Mouse (Mus musculus) testis, adult 2 months (tissue): Measurements from ENCODE around the gene Hist3h2ba. TPM values are rescaled to one million over a fixed set of nuclear protein-coding genes. Genes with fewer than 3 reads are reported as not detected.
A peak's percentile ranks its signal among the peaks of the same experiment; 100 is the strongest.

Experiments used
- H3K27ac ChIP-seq: fragments of 200-500 bp; 2 replicates; pipeline ENCODE4 v1.5.1; 2012; ENCODE audit warnings: low read depth, low read length; ENCODE audit not compliant: control insufficient read depth, insufficient read depth
- H3K27me3 ChIP-seq: fragments of 200-500 bp; 2 replicates; pipeline ENCODE4 v1.6.1; 2012; ENCODE audit warnings: mild to moderate bottlenecking, low read length, moderate library complexity; ENCODE audit not compliant: control insufficient read depth, insufficient read depth
- H3K36me3 ChIP-seq: fragments of 200-500 bp; 2 replicates; pipeline ENCODE4 v1.6.1; 2012; ENCODE audit warnings: mild to moderate bottlenecking, low read length; ENCODE audit not compliant: control insufficient read depth, insufficient read depth
- H3K4me1 ChIP-seq: fragments of 200-500 bp; 2 replicates; pipeline ENCODE4 v1.6.1; 2012; ENCODE audit warnings: low read length; ENCODE audit not compliant: control insufficient read depth, insufficient read depth
- H3K4me3 ChIP-seq: fragments of 200-500 bp; 2 replicates; pipeline ENCODE4 v1.5.1; 2012; ENCODE audit warnings: low read depth, mild to moderate bottlenecking, low read length, moderate library complexity, mixed read lengths; ENCODE audit not compliant: control insufficient read depth
- CTCF ChIP-seq: fragments of 200-500 bp; IDR thresholded peaks from 2 replicates; pipeline ENCODE4 v1.5.1; 2012; ENCODE audit warnings: low read depth, mild to moderate bottlenecking, inconsistent platforms, low read length, moderate library complexity; ENCODE audit not compliant: control insufficient read depth, insufficient read depth, insufficient replicate concordance
- POLR2A ChIP-seq: fragments of 200-500 bp; IDR thresholded peaks from 2 replicates; pipeline ENCODE4 v1.6.1; 2012; ENCODE audit warnings: low read depth, mild to moderate bottlenecking, inconsistent platforms, low read length, moderate library complexity; ENCODE audit not compliant: control insufficient read depth
- polyA plus RNA-seq: library from polyadenylated mRNA; depleted of rRNA; stranded (reverse); fragments of >200 nt; gene quantifications from 2 replicates; pipeline ENCODE4 v1.2.3, GENCODE M21; 2012

Gene Hist3h2ba
- polyA plus RNA-seq, 1 experiment, result 8.7 TPM

DNA sequence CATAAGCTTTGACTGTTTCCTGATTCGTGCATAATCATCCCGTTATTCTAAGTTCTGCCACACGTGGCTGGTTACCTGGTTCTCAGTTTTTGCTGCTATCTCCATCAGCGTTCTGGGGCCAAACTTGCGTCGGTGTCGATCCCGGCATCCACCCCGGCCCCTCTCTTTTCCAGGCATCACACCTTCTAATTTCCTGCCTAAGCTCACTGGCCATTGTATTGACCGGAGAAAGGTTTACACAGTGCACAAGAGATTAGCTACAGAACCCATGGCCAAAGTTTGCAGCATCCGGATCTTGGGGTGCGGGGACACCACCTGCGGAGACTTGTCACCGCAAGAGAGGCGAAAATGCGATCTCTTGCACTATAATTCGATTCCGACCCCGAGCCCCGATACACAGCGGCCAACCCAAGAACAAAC lies 28.9 kb downstream of the Hist3h2ba start:
- H3K36me3 ChIP-seq, result peaks cover 3% of the 10 kb centered on the region; the same call in 1 of the 2 replicates
- no peaks in the 10 kb centered on the region for H3K27me3 ChIP-seq
- TF ChIP-seq CTCF, result no peak
- TF ChIP-seq POLR2A, result no peak
- peak overlapping the region; percentile 78 for H3K27ac ChIP-seq
- H3K4me3 ChIP-seq, result peak overlapping the region; percentile 94
- peaks cover 22% of the 10 kb centered on the region for H3K4me1 ChIP-seq

DNA sequence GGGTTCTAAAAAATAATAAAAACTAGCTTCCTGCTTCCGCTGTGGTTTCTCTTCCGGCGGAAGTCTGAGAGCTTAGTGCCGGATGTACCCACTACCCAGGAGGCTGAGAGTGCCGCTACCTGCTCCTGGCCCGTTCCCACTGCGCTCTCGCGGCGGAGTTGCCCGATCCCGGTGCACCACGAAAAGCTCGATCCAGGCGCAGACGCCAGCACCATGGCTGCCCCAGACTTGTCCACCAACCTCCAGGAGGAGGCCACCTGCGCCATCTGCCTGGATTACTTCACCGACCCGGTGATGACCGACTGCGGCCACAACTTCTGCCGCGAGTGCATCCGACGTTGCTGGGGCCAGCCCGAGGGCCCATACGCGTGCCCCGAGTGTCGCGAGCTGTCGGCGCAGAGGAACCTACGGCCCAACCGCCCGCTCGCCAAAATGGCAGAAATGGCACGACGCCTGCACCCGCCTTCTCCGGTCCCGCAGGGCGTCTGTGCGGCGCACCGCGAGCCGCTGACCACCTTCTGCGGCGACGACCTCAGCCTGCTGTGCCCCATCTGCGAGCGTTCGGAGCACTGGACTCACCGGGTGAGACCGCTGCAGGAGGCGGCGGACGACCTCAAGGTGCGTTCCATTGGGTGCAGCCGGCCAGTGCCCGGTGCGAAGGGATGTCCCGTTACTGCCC lies 29.4 kb downstream of the Hist3h2ba start, which contains the start of gene Trim11:
Trim11 (plus strand) TSS at position 67 of the 679 bp plus-strand sequence.
- no peak for TF ChIP-seq CTCF
- peak; percentile 48 for TF ChIP-seq POLR2A
- Histone ChIP-seq H3K27ac (peak within 1 kb of the TSS; percentile 88), H3K36me3 (peaks cover 3% of the 10 kb centered on the region), H3K27me3 (no peaks in the 10 kb centered on the region), H3K4me1 (peaks cover 22% of the 10 kb centered on the region), H3K4me3 (peak within 1 kb of the TSS; percentile 94)

DNA sequence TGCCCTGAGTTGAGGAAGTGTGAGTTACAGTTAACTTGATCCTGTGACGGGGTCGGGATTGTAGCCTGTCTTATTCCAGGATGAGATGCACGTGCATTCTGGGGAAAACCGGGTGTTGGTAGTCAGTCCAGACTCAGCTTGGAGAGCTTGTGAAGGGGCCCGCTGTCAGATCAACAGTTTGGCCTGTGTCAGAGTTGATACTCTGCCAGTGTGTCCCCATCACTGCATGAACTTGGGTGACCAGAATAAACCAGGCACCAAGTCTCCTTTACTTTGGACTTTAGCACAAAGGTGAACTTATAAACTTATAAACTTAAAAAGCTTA lies 29.9 kb downstream of the Hist3h2ba start:
- peaks cover 3% of the 10 kb centered on the region for H3K36me3 ChIP-seq
- TF ChIP-seq CTCF (no peak), POLR2A (no peak)
- H3K4me3 ChIP-seq, result peak overlapping the region; percentile 94
- H3K27ac ChIP-seq, result peak overlapping the region; percentile 88
- H3K4me1 ChIP-seq, result peaks cover 21% of the 10 kb centered on the region
- no peaks in the 10 kb centered on the region for H3K27me3 ChIP-seq

DNA sequence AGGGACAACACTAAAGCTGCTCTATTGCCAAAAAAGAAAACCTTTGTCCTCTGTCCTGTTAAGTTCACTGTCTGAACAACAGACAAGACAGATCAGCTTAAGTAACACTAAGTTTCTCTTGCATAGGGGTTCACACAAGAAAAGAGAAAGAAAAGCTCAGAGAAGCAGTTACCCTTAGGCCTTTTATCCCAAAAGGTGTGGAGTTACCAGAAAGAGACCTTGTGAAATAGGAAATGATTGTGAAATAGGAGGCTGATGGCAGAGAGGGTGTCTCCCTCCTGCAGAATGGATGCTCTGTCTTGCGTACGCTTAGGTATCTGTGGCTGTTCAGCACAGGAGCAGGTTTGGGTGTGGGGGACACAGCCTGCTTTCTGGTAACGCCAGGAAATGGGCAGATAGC lies 30.5 kb downstream of the Hist3h2ba start:
- no peak for TF ChIP-seq CTCF
- peaks cover 17% of the 10 kb centered on the region for H3K4me1 ChIP-seq
- peaks cover 3% of the 10 kb centered on the region for H3K36me3 ChIP-seq
- peak overlapping the region; percentile 94 for H3K4me3 ChIP-seq
- peak overlapping the region; percentile 39 for H3K27ac ChIP-seq
- no peaks in the 10 kb centered on the region for H3K27me3 ChIP-seq

DNA sequence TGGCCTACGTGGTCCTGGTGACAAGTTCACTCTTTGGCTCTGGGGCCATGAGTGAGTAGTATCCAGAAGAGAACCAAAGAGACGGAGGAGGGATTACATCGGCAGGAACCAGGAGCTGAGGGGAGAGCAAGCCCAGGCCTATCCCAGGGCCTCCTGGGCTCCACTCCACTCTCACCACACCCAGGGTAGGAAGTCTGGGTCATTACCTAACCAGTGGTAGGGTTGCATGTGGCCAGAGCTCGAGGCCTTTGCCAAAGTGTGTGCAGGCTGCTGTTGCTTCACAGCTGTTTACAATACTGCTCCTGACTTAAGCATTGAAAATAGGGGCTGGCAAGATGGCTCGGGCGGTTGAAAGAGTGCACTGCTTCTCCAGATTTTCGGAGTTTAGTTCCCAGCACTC lies 30.9 kb downstream of the Hist3h2ba start:
- TF ChIP-seq POLR2A (no peak), CTCF (no peak)
- peak overlapping the region; percentile 39 for H3K27ac ChIP-seq
- H3K36me3 ChIP-seq, result peaks cover 4% of the 10 kb centered on the region
- peaks cover 17% of the 10 kb centered on the region for H3K4me1 ChIP-seq
- no peaks in the 10 kb centered on the region for H3K27me3 ChIP-seq
- H3K4me3 ChIP-seq, result peak overlapping the region; percentile 94

DNA sequence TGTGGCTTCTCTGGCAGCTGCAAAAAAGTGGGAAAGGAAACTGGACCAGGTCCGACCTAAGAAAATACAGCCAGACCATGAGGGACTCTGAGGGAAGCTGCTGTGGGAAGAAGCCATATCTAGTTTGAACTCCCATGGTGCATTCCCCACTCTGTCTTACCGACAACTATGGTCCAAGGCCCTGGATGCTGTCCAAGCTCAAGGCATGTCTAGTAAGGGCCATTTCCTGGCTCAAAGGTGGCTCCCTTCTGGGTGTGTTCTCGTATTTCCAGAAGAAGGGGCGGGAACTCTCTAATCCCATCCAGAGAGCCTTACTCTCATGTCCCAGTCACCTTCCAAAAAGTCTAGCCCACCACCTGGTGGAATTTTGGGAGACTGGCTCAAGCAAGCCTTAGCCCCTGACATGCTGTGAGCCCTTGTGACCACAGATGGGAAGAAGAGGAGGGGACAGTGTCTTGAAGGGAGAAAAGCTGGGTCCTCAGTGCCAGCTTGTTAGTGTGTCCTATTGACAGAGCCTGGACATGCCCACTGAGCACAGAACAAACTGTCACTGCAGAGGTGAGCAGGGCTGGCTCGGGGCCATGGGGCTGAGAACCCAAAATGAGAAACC lies 31.8 kb downstream of the Hist3h2ba start:
- H3K4me1 ChIP-seq, result peaks cover 17% of the 10 kb centered on the region
- H3K36me3 ChIP-seq, result peaks cover 7% of the 10 kb centered on the region
- no peak for TF ChIP-seq POLR2A
- no peak for TF ChIP-seq CTCF
- no peak overlapping the region; the same call in 1 of the 2 replicates for H3K4me3 ChIP-seq
- no peaks in the 10 kb centered on the region for H3K27me3 ChIP-seq
- no peak overlapping the region for H3K27ac ChIP-seq

DNA sequence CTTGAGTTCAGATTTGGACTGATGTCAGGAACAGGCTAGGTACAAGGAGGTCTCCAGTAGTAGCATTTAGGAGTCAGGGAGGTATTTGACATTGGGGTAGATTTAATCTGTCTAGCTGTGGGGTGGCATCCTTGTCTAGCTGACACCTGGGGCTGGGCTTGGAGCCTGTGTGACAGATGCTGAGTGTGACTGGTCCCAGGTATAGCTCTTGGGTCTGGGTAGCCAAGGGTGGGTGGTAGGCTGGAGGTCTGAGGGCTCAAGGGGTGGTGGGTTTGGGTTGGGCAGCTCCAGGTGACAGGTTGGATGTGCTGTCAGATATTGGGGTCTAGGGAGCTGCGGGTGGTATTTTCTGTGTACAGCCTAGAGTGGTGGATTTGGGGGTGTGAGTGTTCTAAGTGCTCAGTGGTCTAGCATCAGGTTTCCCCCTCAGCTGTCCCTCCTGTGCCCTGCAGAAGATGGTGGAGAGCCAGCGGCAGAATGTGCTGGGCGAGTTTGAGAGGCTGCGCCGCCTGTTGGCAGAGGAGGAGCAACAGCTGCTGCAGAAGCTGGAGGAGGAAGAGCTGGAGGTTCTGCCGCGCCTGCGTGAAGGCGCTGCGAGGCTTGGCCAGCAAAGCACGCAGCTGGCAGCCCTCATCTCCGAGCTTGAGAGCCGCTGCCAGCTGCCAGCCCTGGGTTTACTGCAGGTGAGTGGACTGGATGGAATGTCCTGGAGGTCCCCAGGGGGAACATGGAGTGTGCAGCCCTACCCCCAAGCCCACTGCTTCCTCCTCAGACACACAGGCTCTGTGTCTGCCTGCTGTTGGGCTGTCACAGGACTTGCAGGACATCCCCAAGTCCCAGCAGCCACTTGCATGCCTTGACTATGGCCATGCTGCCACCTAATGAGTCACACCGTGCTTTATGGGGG lies 33.1 kb downstream of the Hist3h2ba start:
- peaks cover 8% of the 10 kb centered on the region for H3K36me3 ChIP-seq
- no peak overlapping the region for H3K4me3 ChIP-seq
- no peak for TF ChIP-seq POLR2A
- peak; percentile 34; the same call in 1 of the 2 replicates for TF ChIP-seq CTCF
- H3K27me3 ChIP-seq, result no peaks in the 10 kb centered on the region
- H3K27ac ChIP-seq, result no peak overlapping the region
- H3K4me1 ChIP-seq, result peaks cover 17% of the 10 kb centered on the region
